Mouse (Mus musculus) adipose tissue, adult 10 weeks (tissue): Measurements from ENCODE around the gene Ift88. TPM values are rescaled to one million over a fixed set of nuclear protein-coding genes. Genes with fewer than 3 reads are reported as not detected.

ENCODE experiments used
- polyA plus RNA-seq: library from polyadenylated mRNA; stranded (reverse); fragments of 350-450 nt; fragmentation: Illumina TruSeq; extraction: RNeasy Lipid Tissue Mini Kit (QIAGEN cat#74804); gene quantifications from one replicate; pipeline ENCODE4 v1.2.3, GENCODE M21; 2014; ENCODE audit warnings: low read depth, low replicate concordance

Ift88 gene
- polyA plus RNA-seq: 15.6 TPM

GRCm38 (mm10) chr14:57423432-57424211, at the start of gene Ift88:
Gene Ift88, plus strand, starts transcription at chr14:57424062.

GRCm38 (mm10) chr14:57398065-57398757, 25.7 kb upstream of the Ift88 start, which contains the start of gene Cryl1:
Gene Cryl1, minus strand, starts transcription at chr14:57398529.

GRCm38 (mm10) chr14:57524671-57525387, 101.0 kb downstream of the Ift88 start, which contains the start of gene Il17d:
Gene Il17d, plus strand, starts transcription at chr14:57524777.

Other genes with a start within 250 kb of the Ift88 start
- 42.3 TPM for gene Cryl1, start 25.5 kb upstream of the Ift88 start, polyA plus RNA-seq
- gene Il17d, start 100.7 kb downstream of the Ift88 start, polyA plus RNA-seq: 3.7 TPM
- 24.6 TPM for gene Eef1akmt1, start 147.6 kb downstream of the Ift88 start, polyA plus RNA-seq
- 6.7 TPM for gene Xpo4, start 241.4 kb downstream of the Ift88 start, polyA plus RNA-seq